Mouse (Mus musculus) gastrocnemius, postnatal 14 days (tissue): Measurements from ENCODE around the gene Slc6a13. TPM values are rescaled to one million over a fixed set of nuclear protein-coding genes. Genes with fewer than 3 reads are reported as not detected.

Source experiments
- DNase-seq: peaks from one replicate; pipeline ENCODE4 v3.0.0; 2021; ENCODE audit warnings: mixed read lengths
- intact Hi-C: fragments of 180-260 bp; cut with DNase I; formaldehyde crosslinking; loops from one replicate; pipeline ENCODE4 v1.15.1; 2025; ENCODE audit warnings: low total_unique reads
- long read RNA-seq, 2 experiments: library from polyadenylated mRNA; stranded (forward); transcript quantifications; one replicate each; pipeline ENCODE4 v2.0.0; 2021
- total RNA-seq, 2 experiments: library from RNA; stranded (reverse); gene quantifications; 2 replicates each; pipeline ENCODE4 v1.2.3; 2021

Slc6a13 gene
- total RNA-seq: 1 to 10 TPM; 1.4 to 2.1 TPM
- long read RNA-seq, experiment 1, partial matches to known transcripts: 1 of 6 reads
- long read RNA-seq, experiment 1, other reads (novel, unspliced or antisense): 0 of 6 reads
- long read RNA-seq, experiment 2, partial matches to known transcripts: 1 of 1 reads
- long read RNA-seq, experiment 2, other reads (novel, unspliced or antisense): 0 of 1 reads

DNA sequence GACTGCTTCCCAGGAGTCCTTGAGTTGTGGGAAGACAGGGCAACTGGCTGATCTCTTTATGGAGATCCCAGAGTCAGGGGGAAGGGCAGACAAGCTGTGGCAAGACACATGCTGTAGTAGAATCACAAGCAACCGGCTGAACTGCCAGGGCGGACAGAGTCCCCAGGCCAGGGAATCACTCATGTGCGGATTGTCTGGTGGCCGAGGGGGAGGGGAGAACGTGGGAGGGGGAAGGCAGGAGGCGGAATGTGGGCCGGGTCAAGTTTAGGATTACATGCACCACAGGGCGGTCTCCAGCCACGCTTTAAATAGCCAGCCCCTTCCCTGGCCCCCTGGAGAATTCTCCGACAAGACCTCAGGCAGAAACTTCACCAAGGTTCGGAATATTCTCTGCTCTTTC is at the start of gene Slc6a13:
Slc6a13 (plus strand) TSS at position 274 of the 400 bp plus-strand sequence.
- intact Hi-C loops: no loop called here

GRCm38 (mm10) chr6:121250406-121250805 is 49.6 kb upstream of the Slc6a13 start:
- intact Hi-C loops: no loop called here
- DNase-seq: no peak

More for the DNA sequence above, at the start of gene Slc6a13:
- peak; percentile 61 for DNase-seq

DNA sequence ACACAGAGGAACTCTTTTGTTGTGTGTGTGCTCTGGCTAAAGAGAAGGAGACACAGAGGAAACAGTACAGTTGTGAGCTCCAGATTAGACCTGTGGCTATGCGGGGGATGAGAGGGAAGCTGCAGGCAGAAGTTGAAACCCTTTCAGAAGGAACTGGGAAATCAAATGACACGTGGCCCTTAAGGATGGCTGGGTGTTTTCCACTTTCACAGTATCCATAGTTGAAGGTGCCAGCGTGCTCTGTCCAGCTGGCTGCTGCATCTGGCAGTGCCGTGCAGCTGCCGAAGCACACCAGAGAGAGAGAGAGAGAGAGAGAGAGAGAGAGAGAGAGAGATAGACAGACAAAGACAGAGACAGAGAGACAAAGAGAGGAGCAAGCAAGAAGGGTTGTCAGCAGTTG is 48.8 kb upstream of the Slc6a13 start:
- no peak for DNase-seq
- intact Hi-C loops: no loop called here

GRCm38 (mm10) chr6:121260548-121260947 is 39.5 kb upstream of the Slc6a13 start:
- intact Hi-C loops: loop anchor here (10.0 kb wide), 1 partner anchor 76 kb away; the partner anchor contains the start of gene Pex26
- peak; percentile 57 for DNase-seq

DNA sequence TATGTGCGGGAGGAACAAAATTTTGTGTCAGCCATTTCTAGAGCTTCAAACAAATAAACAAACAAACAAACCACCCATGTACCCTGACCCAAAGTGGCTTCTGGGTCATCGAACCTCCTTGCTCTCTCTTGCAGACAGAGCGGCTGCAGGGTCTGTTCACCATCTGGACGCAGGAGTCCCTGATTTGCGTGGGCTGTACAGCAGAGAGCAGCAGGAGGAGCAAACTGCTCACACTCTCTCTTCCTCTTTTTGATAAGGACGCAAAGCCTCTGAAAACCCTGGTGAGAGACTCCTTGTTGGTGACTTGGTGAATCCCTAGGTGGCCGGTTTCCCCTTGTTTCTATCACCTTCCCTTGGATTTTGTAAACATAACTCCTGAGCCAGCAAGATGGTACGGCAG is 38.8 kb upstream of the Slc6a13 start:
- intact Hi-C loops: loop anchor here (10.0 kb wide), 1 partner anchor 76 kb away; the partner anchor contains the start of gene Pex26
- no peak for DNase-seq

- DNase-seq: no peak
- intact Hi-C loops: loop anchor here (10.0 kb wide), 1 partner anchor 77 kb away; the partner anchor contains the start of gene Pex26
Measured at GRCm38 (mm10) chr6:121262004-121262403, 38.0 kb upstream of the Slc6a13 start.

GRCm38 (mm10) chr6:121262496-121262895 is 37.5 kb upstream of the Slc6a13 start:
- intact Hi-C loops: loop anchor here (10.0 kb wide), 1 partner anchor 78 kb away; the partner anchor contains the start of gene Pex26

DNA sequence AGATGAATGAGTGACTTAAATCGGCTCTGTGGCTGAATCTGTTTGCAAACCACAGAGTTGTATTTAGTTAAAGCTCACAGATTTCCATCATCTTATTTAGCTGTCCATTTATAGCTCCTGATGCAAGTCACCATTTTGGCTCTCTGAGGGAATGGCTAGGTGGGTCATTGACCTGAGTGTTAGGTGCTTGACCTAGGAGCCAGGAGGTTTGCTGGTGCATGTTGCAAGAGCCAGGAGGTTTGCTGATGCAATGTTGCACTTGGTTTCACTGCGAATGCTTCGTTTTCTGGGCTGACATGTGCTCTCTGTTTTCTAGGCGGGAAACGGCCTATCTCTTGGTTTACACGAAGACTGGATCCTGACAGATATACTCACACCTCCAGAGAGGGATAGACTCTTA is 29.9 kb upstream of the Slc6a13 start:
- DNase-seq: no peak
- intact Hi-C loops: loop anchor here (2.0 to 10.0 kb wide), 3 partner anchors 65 to 262 kb away; no protein-coding TSS in a partner anchor

More at GRCm38 (mm10) chr6:121262496-121262895, 37.5 kb upstream of the Slc6a13 start:
- DNase-seq: no peak

GRCm38 (mm10) chr6:121271707-121272074 is 28.3 kb upstream of the Slc6a13 start:
- intact Hi-C loops: loop anchor here (2.0 to 10.0 kb wide), 3 partner anchors 63 to 261 kb away; no protein-coding TSS in a partner anchor

DNA sequence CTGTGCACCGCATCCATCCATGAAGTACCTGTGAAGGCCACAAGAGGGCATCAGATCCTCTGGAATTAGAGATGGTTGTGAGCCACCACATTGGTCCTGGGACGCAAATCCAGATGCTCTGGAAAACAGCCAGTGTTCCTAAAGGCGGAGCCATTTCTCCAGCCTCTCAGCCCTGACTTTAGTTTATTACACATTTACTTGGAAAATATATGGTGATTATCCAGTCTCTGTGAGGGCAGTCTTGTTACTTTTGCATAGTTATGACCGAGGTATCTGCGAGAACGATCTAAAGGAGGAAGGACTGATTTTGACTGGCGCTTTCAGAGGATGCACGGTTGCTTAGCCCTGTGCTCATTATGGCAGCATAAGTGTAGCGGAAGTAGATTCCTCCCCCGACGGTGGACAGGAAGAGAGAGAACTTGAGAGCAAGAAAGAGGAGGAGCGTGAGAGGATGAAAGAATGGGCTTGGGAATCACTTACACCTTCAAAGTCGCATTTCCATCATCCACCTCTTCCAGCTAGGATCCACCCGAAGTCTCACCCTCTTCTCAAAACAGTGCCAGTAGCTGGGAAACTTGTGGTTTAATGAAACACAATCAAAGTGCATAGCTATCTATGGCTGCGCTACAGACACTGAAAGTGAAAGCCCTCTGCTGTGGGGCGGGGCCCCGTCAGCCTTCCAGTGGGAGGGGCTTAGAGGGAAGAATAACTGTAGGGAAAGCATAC is 27.8 kb upstream of the Slc6a13 start:
- peak; percentile 80 for DNase-seq
- intact Hi-C loops: loop anchor here (5.0 to 10.0 kb wide), 2 partner anchors 63 to 260 kb away; no protein-coding TSS in a partner anchor

More at GRCm38 (mm10) chr6:121271707-121272074, 28.3 kb upstream of the Slc6a13 start:
- DNase-seq: no peak

DNA sequence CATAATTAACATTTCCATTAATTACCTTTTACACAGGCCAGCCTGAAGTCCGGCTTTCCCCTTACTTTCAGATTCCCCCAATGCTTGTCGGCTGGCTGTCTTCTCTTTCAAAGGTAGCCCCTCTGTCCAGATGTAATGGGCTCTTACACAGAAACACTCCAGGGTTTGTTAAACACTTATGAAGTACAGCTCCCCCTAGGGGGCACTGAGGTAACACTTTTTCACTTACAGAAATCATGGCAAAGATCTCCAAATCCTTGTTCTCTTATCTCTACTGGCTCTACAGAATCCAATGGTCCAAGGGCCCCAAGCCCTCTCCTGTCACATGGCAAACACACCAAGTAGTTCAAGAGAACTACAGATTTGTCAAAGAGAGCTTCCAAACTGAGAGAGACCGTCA is 25.7 kb upstream of the Slc6a13 start:
- DNase-seq: peak; percentile 11
- intact Hi-C loops: loop anchor here (5.0 to 10.0 kb wide), 2 partner anchors 60 to 258 kb away; no protein-coding TSS in a partner anchor

DNA sequence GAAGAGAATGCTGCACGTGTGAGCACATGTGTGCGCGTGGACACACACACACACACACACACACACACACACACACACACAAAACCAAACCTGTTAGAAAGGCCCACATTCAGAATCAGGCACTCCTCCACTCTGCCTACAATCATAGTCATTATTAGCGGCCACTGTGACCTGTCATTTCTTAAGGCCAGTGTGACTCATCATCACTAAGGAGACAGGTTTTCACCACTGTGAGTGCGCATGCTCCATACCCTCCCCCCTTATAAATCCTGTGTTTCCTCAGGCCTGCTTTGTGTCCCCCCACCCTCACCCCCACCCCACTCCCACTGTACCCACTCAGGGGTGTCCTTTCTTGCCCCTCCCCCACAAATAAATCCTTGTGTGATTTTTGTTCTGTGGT is 15.9 kb upstream of the Slc6a13 start:
- intact Hi-C loops: no loop called here
- DNase-seq: no peak

- intact Hi-C loops: no loop called here
- no peak for DNase-seq
Measured at GRCm38 (mm10) chr6:121299317-121299716, 710 bp upstream of the Slc6a13 start.

DNA sequence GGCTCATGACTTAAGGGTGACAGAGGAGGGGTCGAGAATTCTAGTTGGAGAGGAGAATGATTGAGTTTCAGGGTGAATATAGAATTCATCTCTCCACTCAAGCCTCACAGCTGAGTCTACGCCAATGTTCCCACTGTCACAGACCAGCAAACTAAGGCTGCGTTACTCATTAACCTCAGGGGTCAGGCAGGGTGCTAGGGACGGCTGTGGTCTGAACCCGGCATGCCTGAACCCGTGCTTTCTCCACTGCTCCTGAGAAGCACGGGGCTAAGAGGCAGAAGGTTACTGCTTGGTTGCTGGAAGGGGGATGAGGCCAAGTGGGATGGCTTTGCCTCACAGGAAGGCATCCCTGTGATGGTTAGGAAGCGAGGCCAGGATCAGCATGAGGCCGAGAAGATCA is 477 bp downstream of the Slc6a13 start:
- intact Hi-C loops: no loop called here
- DNase-seq: no peak

DNA sequence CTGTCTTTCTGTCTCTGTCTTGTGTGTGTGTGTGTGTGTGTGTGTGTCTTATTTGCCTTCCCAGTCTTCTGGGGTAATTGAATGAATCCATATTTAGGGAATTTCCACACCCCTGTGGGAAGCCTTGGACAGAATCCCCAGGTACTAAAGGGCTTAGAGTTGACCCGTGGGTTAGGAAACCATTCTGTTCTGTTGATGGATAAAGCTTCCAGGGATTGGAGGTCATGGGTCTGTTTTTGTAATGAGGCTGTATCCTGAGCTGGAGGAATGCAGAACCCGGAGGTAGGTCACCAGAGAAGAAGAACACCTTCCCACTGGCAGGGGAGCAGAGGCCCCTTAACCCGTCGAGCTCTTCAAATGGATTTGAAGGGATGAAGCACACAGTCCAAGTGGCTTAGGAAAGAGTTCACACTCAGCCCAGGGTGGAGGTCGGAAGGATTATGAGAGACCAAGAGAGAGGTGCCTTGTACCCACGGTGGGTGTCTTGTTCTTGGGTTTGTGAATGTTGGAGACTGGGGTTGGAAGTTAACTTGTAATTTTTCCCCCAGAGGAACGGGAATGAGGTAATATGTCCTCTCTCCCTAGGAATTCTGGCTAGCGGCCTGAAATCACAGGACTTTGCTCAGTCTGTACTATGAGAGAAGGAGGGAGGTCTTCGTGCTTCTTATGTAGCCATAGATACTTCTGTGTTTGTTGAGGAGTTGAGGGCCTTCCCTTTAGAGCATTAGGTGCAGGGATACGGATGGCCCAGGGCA is 3.6 kb downstream of the Slc6a13 start:
- DNase-seq: no peak
- intact Hi-C loops: no loop called here

GRCm38 (mm10) chr6:121304630-121305029 is 4.6 kb downstream of the Slc6a13 start:
- DNase-seq: no peak
- intact Hi-C loops: no loop called here

DNA sequence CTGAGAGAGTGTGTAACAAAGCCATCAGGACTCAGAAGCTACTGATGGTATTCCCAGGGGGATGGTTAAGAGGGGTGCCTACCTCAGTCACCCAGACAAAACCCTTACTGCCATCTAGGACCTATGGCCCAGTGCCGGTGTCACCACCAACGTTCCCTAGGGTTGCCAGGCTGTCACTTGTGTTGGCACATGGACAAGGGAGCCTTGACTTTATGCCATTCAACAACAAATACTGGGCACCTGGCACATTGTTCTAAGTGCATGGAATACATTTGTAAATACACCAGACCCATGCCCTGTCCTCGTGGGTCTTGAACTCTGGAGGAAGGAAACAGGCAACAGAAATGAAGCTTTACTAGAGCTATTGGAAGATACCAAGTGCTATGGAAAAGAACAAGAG is 5.5 kb downstream of the Slc6a13 start:
- intact Hi-C loops: no loop called here

DNA sequence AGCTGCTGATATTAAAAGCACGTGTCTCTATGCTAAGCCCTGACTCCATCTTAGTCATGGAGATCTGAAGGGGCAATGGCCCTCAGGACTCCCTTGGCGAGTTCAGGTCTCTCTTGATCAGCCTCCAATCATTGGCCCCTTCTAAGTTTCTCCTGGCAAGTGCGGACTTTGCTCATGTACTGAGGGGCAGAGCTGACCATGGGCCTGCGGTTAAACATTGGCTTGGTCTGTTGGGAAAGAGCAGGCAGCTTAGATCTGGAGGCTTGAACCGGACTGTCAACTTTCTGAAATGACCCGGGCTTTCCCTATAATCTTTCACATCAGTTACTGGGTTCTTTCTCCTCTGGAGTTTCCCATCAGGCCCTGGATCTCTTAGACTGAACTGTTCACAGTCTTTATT is 11.0 kb downstream of the Slc6a13 start:
- no peak for DNase-seq
- intact Hi-C loops: no loop called here

More for the DNA sequence above, 5.5 kb downstream of the Slc6a13 start:
- DNase-seq: no peak

DNA sequence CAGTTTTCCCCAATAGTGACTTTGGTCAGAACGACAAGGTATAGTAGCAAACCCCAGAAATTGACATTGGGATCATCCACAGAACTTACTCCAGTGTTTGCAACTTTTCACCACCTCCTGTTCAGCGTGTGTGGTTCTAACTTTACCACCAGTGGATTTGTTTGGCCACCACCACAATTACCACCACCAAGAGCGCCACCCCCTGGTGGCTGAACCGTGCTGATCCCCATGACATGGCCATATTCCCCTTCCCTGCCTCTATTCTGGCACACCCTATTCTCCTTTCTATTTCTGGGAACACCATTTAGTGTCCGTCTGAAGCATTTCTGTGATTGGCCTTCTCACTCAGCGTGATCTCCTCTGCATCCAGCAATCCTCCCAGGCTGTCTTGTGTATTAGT is 19.1 kb downstream of the Slc6a13 start:
- intact Hi-C loops: no loop called here
- DNase-seq: no peak
